Mouse (Mus musculus): Measurements from ENCODE around the gene Cdh22.

The Cdh22 gene

GRCm38 (mm10) chr2:165250903-165251302 is 16.2 kb upstream of the Cdh22 start:
- no peak for DNase-seq (ENCODE audit: low spot score)

- DNase-seq (ENCODE audit: low spot score), result no peak
These were observed 14.3 kb upstream of the Cdh22 start for GRCm38 (mm10) chr2:165248967-165249366.

- DNase-seq (ENCODE audit: low spot score), result no peak
These were observed 11.7 kb upstream of the Cdh22 start for GRCm38 (mm10) chr2:165246349-165246748.

- DNase-seq (ENCODE audit: low spot score), result no peak
These were observed 8.6 kb upstream of the Cdh22 start for GRCm38 (mm10) chr2:165243122-165243720.

GRCm38 (mm10) chr2:165242575-165242974 is 7.9 kb upstream of the Cdh22 start:
- DNase-seq (ENCODE audit: low spot score), result no peak

GRCm38 (mm10) chr2:165241786-165242185 is 7.1 kb upstream of the Cdh22 start:
- DNase-seq (ENCODE audit: low spot score), result no peak

GRCm38 (mm10) chr2:165240371-165240770 is 5.7 kb upstream of the Cdh22 start:
- no peak for DNase-seq (ENCODE audit: low spot score)

GRCm38 (mm10) chr2:165239533-165240144 is 5.0 kb upstream of the Cdh22 start:
- no peak for DNase-seq (ENCODE audit: low spot score)

- DNase-seq (ENCODE audit: low spot score), result no peak
These were observed 3.9 kb upstream of the Cdh22 start for GRCm38 (mm10) chr2:165238416-165239145.

- DNase-seq (ENCODE audit: low spot score), result no peak
These were observed 401 bp downstream of the Cdh22 start for GRCm38 (mm10) chr2:165234291-165234612.

GRCm38 (mm10) chr2:165233491-165234290 is 962 bp downstream of the Cdh22 start:
- DNase-seq (ENCODE audit: low spot score), result peak; percentile 46

- no peak for DNase-seq (ENCODE audit: low spot score)
These were observed 5.6 kb downstream of the Cdh22 start for GRCm38 (mm10) chr2:165229050-165229449.

- peak; percentile 37 for DNase-seq (ENCODE audit: low spot score)
These were observed 10.8 kb downstream of the Cdh22 start for GRCm38 (mm10) chr2:165223837-165224236.

- DNase-seq (ENCODE audit: low spot score), result no peak
These were observed 12.7 kb downstream of the Cdh22 start for GRCm38 (mm10) chr2:165221952-165222351.

GRCm38 (mm10) chr2:165220347-165220945 is 14.2 kb downstream of the Cdh22 start:
- no peak for DNase-seq (ENCODE audit: low spot score)

- no peak for DNase-seq (ENCODE audit: low spot score)
These were observed 15.7 kb downstream of the Cdh22 start for GRCm38 (mm10) chr2:165218954-165219353.

- DNase-seq (ENCODE audit: low spot score), result no peak
These were observed 17.1 kb downstream of the Cdh22 start for GRCm38 (mm10) chr2:165217361-165218149.

GRCm38 (mm10) chr2:165215103-165215951 is 19.3 kb downstream of the Cdh22 start:
- no peak for DNase-seq (ENCODE audit: low spot score)

GRCm38 (mm10) chr2:165211426-165212079 is 23.1 kb downstream of the Cdh22 start:
- no peak for DNase-seq (ENCODE audit: low spot score)

GRCm38 (mm10) chr2:165210948-165211347 is 23.7 kb downstream of the Cdh22 start:
- DNase-seq (ENCODE audit: low spot score), result no peak
